Mouse (Mus musculus) lung, postnatal 4 days (tissue): ENCODE measurements at regions not wholly inside any gene's neighbourhood (a gene's known extent, or its start where the extent isn't known, plus 50 kb on each side); places are given as distances from the start of the nearest gene placed in this dataset.
"Not testable (repeated sequence)": the region's sequence is repeated elsewhere in the genome, so short reads cannot be mapped to it uniquely, and the experiment has no call there.

Experiments
- DNase-seq, 2 experiments: peaks; one replicate each; pipeline ENCODE4 v3.0.0; 2021

DNA sequence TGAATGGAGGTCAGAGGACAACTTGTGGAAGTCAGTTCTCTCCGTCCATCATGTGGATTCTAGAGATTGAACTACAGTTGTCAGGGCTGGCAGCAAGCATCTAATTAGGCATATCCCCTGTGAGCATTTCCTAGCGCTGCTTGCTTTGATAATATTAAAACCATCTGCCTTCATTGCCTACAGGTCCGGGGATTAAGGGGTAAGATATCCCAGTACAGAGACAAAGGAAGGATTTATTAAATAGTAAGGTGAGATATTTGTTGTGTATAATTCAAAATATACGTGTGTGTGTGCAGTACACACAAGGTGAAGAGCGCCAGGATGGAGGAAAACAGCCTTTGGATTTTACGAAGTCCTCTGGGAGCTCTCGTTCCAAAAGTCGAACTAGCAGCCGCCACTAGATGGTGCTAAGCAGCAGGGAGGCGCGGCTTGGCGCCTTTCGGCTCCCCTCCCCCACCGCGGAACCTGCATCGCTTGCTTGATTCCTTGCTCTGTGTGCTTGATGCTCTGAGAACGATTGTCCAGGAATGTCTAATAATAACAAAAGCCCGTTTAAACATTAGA is 88.4 kb upstream of the Rpl34 start:
- DNase-seq = peak; percentile 84 to 91

DNA sequence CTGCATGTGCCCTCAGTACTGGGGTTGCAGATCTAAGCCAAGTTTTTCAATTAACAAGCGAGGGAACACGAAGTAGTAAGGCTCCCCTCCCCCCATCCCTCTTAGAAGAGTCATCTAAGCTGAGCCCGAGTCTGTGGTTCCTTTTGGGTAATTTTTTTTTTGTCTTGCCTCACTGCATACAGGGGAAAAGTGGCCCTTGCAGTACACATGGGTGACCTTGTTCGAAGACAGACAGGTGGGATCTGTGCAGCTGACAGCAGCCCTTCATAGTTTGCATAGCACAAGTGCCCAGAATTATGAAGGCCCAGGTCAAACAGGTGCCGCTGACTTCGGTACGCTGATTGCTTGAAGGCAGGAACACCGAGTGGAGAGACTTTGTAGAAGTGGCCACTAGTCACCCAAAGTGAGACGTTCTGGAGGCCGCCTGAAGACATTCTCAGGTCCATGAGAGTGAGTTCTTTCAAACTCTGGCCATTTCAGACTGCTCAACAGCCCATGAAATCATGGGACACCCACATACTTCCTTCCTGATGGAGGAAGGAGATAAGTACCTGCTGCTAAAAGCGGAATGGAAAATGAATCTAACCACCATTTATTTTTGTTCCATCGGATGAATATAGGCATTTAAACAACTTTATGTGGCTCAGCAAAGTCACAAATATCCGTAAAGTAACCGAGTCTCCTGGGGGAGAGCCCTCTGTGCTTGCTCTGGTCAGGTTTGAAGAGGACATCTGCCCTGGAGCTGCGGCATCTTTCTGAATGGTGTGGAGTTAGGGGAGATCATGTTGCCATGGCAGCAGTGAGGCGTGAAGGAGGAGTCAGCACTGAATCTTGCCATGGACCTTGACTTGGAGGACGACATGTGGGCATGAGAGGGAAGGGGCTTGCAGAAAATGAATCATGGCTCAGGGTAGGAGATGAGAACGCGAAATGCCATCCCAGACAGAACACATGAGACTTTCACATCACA is 79.8 kb upstream of the Rpl34 start:
- DNase-seq = no peak

DNA sequence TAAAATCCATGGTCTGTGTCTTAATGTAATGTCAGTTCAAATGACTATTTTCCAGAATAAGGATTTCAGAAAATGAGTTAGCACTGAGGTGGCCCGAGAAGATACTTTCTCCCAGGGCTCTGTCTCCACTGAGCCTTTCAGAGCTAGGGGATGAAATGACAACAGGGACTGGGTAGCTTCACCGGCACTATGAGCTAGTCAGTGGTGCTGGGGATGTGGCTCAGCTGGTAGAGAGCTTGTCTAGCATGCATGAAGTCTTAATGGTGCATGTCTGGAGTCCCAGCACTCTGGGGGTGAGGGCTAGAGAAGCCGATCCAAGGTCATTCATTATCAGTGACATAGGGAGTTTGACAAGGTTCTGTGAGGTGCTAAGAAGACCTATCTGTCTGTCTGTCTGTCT is 75.1 kb upstream of the Rpl34 start:
- DNase-seq = peak; percentile 29 to 68

DNA sequence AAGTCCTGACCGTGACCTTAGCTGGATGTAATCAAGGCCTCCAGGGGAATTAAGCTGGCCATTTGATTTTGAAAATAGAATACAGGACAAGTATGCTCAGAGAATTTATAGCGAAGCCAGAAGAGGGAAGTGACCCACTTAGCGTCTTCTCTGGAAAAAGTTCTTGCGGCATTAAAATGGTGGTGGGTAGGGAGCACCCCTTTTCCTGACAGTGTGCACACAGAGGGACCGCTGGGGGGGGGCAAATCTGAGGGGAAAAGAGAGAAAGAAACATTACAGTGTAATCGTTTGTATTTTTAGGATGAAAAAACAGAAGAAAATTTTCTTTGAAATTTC is 74.1 kb upstream of the Rpl34 start:
- DNase-seq = no peak

DNA sequence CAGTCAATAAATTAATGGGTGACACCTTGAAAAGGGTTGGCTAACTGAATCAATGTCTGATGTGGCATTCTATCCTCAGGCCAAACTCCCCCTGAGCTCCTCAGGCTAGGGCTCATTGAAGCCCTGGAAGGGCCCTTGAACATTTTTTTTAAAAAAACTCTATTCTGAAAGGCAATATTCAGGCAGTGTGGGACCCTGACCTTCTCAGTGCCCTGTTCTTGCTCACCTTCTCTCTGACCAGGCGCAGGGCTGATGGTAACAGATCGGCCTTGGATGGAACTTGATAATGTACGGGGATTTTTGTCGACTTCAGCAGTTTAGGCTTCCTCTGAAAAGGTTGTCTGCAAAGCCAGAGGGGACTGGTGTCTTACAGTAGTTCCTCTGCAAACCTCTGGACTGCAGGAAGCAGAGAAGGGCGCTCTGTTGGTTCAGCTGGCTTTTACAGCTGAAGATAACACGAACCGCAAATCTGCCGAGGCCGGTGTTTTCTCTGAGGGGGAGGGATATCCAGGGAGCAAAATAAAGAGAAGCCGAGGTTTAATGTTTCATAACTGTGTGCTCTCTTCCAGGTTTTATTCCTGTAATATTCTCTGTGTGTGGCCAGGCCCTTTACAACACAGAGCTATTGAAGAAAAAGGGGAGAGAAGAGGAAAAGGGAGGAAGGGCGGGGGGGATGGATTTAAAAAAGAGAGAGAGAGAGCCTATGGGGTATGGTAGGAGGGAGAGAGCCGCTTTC is 73.6 kb upstream of the Rpl34 start:
- DNase-seq = no peak

DNA sequence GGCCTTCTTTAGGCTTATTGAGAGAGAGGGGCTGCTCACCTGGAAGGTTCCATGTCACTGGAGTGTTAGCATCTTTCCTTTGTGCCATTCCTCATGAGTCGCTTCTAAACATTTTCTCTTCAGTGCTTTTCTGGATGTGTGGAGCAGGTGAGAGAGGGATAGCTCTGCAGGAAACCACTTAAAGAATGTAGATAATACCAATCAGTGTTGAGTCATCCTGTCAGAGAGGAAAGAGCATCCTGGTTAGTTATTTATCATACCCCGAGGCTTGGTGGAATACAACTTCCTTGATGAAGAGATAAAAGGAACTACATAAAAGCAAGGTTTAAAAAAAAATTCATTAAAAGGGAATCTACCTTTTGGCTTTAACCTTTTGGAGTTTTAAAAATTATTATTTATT is 69.8 kb upstream of the Rpl34 start:
- no peak for DNase-seq

DNA sequence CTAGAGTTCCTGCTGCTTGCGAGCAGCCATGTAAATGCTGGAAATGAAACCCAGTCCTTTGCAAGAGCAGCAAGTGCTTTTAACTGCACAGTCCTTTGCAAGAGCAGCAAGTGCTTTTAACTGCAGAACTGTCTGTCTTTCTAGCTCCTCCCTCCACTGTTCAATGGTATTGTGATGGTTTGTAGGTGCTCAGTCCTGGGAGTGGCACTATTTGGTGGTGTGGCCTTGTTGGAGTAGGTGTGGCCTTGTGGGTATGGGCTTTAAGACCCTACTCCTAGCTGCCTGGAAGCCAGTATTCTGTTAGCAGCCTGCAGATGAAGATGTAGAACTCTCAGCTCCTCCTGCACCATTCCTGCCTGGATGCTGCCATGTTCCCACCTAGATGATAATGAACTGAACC is 67.8 kb upstream of the Rpl34 start:
- not testable (repeated sequence) for DNase-seq

DNA sequence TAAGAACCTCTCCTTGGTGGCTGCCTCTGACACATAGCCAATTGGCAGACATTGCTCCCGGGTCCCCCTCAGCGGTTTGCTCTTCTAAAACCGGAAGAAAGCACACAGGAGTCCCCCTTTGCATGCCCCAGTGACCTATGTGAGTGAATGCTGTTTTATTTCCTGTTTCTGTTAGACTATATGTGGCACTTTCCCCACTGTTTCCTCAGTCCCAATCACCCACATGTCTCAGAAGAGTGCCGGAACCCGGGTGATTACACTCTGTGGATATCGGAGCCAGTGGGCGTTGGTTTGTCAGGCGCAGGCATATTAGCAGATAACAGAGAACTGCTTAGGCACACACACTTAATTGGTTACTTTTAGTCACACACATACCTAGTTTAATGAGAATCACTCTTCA is 66.3 kb upstream of the Rpl34 start:
- DNase-seq = no peak

DNA sequence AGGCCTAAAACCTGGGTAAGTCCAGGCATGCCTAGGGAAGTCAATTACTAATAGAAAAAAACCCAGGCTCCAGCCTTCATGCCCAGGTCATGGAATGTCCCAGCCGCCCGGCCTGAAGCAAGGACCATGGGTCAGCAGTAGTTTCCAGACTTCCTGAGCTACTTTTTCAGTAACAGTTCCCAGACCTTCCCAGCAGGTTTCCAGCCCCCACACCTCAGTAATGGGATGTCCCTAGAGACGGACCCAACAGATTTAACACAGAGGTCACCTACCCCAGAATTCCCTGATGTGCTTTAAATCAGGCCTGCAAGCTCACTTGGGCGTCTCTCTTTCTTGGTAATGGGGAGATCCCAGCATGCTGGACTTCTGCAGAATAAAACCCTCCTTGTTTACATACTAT is 65.2 kb upstream of the Rpl34 start:
- DNase-seq = no peak

DNA sequence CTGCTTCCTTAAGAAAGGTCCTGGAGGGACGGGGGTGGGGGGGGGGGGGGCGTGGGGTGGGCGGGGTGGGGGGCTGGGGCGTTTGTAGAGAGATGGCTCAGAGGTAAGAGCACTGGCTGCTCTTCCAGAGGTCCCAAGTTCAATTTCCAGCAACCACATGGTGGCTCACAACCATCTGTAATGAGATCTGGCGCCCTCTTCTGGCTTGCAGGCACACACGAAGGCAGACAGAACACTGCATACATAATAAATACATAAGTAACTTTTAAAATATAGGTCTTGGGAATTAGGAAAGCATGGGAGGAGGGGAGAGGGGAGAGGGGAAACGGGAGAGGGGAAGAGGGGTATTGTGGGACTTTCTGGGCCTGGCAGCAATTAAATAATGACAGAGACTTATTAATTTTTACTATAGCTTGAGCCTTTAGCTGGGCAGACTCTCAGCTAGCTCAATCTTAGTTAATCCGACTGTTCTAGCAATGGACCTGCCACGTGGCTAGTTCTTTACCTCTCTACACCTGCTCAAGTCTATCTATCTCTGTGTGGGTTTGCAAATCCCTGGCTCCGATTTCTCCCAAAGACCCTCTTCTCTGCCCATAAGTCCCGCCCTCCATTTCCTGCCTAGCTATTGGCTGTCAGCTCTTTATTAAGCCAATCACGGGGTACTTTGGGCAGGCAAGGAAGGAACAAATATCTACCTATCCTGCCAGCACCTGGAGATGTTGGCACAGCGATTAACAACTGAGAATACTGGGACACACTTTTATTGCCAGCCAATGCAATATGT is 64.1 kb upstream of the Rpl34 start:
- DNase-seq = peak in 1 of 2 experiments; percentile 27

DNA sequence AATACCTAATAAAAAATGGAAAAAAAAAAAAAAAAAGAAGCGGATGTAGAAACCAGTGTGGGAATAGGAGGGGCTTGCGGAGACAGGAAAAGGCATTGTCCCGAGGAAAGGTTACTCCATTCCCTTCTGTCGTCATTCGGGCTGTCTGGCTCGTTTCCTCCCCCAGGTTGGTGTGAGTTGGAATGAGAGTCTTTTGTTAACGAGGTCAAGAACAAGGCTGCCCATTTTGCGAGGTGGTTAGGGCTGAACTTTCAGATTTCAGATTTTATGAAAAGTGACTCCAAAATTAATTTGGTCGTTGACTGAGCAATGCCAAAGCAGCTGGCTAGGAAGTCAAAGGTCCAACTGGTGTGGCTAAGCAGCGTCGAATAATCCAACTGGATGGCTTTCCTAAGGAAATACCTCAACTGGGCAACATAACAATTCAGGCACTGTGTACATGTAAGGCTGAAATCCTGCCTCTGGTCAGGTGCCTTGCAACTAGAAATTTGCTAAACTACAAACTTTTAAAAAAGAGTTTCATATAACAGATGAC is 50.6 kb upstream of the Rpl34 start:
- no peak for DNase-seq
